Mouse (Mus musculus) forebrain, embryonic 16.5 days (tissue): ENCODE results near the gene Fank1. TPM values are rescaled to one million over a fixed set of nuclear protein-coding genes. Genes with fewer than 3 reads are reported as not detected.

Source experiments
- ATAC-seq: fragments of 200-750 bp; cut with Nextera tagmentation; 2 replicates; pipeline ENCODE4 v1.8.0; 2017; ENCODE audit warnings: mild to moderate bottlenecking, moderate library complexity
- H3K27ac ChIP-seq: fragments of 300-500 bp; sonication (generic); 2 replicates; pipeline ENCODE4 v1.5.1; 2014; ENCODE audit warnings: low read length, control low read depth
- H3K27me3 ChIP-seq: fragments of 300-500 bp; sonication (generic); replicated peaks from 2 replicates; pipeline ENCODE4 v1.6.1; 2014; ENCODE audit warnings: low read length; ENCODE audit not compliant: control insufficient read depth, insufficient read depth
- H3K36me3 ChIP-seq: fragments of 300-500 bp; sonication (generic); 2 replicates; pipeline ENCODE4 v1.6.1; 2014; ENCODE audit not compliant: control insufficient read depth, insufficient read depth
- H3K4me1 ChIP-seq: fragments of 300-500 bp; sonication (generic); replicated peaks from 2 replicates; pipeline ENCODE4 v1.6.1; 2014; ENCODE audit warnings: low read length; ENCODE audit not compliant: control insufficient read depth, insufficient read depth
- H3K4me2 ChIP-seq: fragments of 300-500 bp; sonication (generic); 2 replicates; pipeline ENCODE4 v1.6.1; 2014; ENCODE audit warnings: mild to moderate bottlenecking, low read length, control low read depth
- H3K4me3 ChIP-seq: fragments of 300-500 bp; sonication (generic); replicated peaks from 2 replicates; pipeline ENCODE4 v1.5.1; 2014; ENCODE audit warnings: mild to moderate bottlenecking, low read length, control low read depth
- H3K9ac ChIP-seq: fragments of 300-500 bp; sonication (generic); replicated peaks from 2 replicates; pipeline ENCODE4 v1.6.1; 2014; ENCODE audit warnings: low read depth, low read length, control low read depth
- H3K9me3 ChIP-seq: fragments of 300-500 bp; sonication (generic); 2 replicates; pipeline ENCODE4 v1.6.1; 2016; ENCODE audit warnings: low read length; ENCODE audit not compliant: control insufficient read depth
- WGBS: fragments of 180-500 bp; shearing (Covaris S2); extraction: QIAGEN DNeasy Blood & Tissue Kit; methylation state at CpG from one replicate; pipeline ENCODE4 v1.1.7; 2014; 5-methylcytosine and 5-hydroxymethylcytosine counted together
- polyA plus RNA-seq: library from polyadenylated mRNA; unstranded; fragments of >200 nt; fragmentation: Nextera tagmentation; extraction: Ambion mirVana; gene quantifications from 2 replicates; pipeline ENCODE4 v1.2.1, GENCODE M21; 2015

Gene Fank1
- polyA plus RNA-seq, 1 experiment from 2014 or later: 3.0 TPM

GRCm38 (mm10) chr7:133891298-133891697 lies 114.6 kb downstream of the Fank1 start:
- H3K4me3 ChIP-seq: no peak overlapping the region
- no peaks in the 10 kb centered on the region for H3K27me3 ChIP-seq
- ATAC-seq: no peak
- no peak overlapping the region for H3K9ac ChIP-seq
- WGBS: 93% methylated on average over 9 of the region's 9 CpGs
- H3K9me3 ChIP-seq: no peaks in the 10 kb centered on the region
- no peaks in the 10 kb centered on the region for H3K36me3 ChIP-seq
- no peak overlapping the region for H3K4me2 ChIP-seq
- no peaks in the 10 kb centered on the region for H3K4me1 ChIP-seq
- H3K27ac ChIP-seq: no peak overlapping the region

DNA sequence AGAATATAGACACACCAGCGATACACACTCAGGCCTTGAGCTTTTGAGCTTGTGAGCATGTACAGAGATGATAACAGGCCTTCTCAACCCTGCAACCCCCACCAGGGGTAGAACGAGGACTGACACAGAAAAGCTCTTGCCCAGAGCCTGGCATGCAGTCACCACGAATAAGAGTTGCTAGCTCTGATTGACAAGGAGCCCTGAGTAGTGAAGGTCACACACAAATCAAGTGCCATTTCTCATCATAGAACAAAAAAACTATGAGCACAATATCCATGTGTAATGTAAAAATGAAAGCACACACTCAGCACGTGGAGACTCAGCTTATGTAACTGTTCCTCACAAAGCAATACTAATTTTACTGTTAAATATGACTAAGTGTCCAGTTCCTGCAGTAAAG lies 115.1 kb downstream of the Fank1 start:
- 72% methylated on average over 4 of the region's 4 CpGs for WGBS
- ATAC-seq: no peak
- H3K27me3 ChIP-seq: no peaks in the 10 kb centered on the region

DNA sequence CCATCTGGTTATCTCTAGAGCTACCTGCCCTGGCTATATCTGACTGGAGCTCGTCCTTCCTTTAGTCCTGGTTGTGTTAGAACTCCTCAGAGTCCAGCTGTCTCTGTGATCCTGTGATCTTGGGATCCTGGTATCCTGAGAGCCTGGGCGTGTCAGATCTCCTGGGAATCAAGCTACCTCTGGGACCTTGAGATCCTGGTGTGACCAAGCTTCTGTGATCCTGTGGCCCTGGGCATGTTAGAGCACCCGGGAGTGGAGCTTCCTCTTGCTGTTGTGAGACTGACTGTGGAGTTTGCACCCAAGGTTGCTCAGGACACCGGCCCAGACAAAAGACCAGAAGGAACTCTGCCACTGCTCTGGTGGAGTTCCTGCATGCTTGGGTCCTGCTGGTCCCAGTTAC lies 122.7 kb downstream of the Fank1 start:
- H3K27ac ChIP-seq: no peak overlapping the region
- no peak overlapping the region for H3K4me3 ChIP-seq
- H3K9ac ChIP-seq: no peak overlapping the region
- H3K36me3 ChIP-seq: no peaks in the 10 kb centered on the region
- ATAC-seq: no peak
- no peaks in the 10 kb centered on the region for H3K27me3 ChIP-seq
- 89% methylated on average over 4 of the region's 4 CpGs for WGBS
- no peaks in the 10 kb centered on the region for H3K9me3 ChIP-seq
- no peak overlapping the region for H3K4me2 ChIP-seq
- no peaks in the 10 kb centered on the region for H3K4me1 ChIP-seq

More for the DNA sequence above, 115.1 kb downstream of the Fank1 start:
- Histone ChIP-seq H3K36me3 (no peaks in the 10 kb centered on the region), H3K4me2 (no peak overlapping the region), H3K9me3 (no peaks in the 10 kb centered on the region), H3K9ac (no peak overlapping the region), H3K27ac (no peak overlapping the region), H3K4me3 (no peak overlapping the region), H3K4me1 (no peaks in the 10 kb centered on the region)

GRCm38 (mm10) chr7:133908966-133909365 lies 132.3 kb downstream of the Fank1 start:
- Histone ChIP-seq H3K27ac (no peak overlapping the region), H3K27me3 (no peaks in the 10 kb centered on the region), H3K9me3 (peaks cover 5% of the 10 kb centered on the region), H3K4me1 (no peaks in the 10 kb centered on the region), H3K4me3 (no peak overlapping the region), H3K4me2 (no peak overlapping the region), H3K9ac (no peak overlapping the region), H3K36me3 (no peaks in the 10 kb centered on the region)
- no peak for ATAC-seq
- 92% methylated on average over 4 of the region's 4 CpGs for WGBS

GRCm38 (mm10) chr7:133909833-133910375 lies 133.2 kb downstream of the Fank1 start:
- H3K4me3 ChIP-seq: no peak overlapping the region
- peaks cover 5% of the 10 kb centered on the region for H3K9me3 ChIP-seq
- no peak overlapping the region for H3K27ac ChIP-seq
- H3K4me1 ChIP-seq: no peaks in the 10 kb centered on the region
- H3K9ac ChIP-seq: no peak overlapping the region
- no peaks in the 10 kb centered on the region for H3K36me3 ChIP-seq
- 85% methylated on average over 7 of the region's 7 CpGs for WGBS
- no peaks in the 10 kb centered on the region for H3K27me3 ChIP-seq
- no peak for ATAC-seq
- no peak overlapping the region for H3K4me2 ChIP-seq

GRCm38 (mm10) chr7:133911881-133912280 lies 135.2 kb downstream of the Fank1 start:
- 69% methylated on average over 3 of the region's 3 CpGs for WGBS
- H3K9ac ChIP-seq: no peak overlapping the region
- H3K27ac ChIP-seq: no peak overlapping the region
- no peaks in the 10 kb centered on the region for H3K9me3 ChIP-seq
- no peaks in the 10 kb centered on the region for H3K27me3 ChIP-seq
- no peaks in the 10 kb centered on the region for H3K36me3 ChIP-seq
- no peak overlapping the region for H3K4me3 ChIP-seq
- no peak overlapping the region for H3K4me2 ChIP-seq
- ATAC-seq: no peak
- no peaks in the 10 kb centered on the region for H3K4me1 ChIP-seq

DNA sequence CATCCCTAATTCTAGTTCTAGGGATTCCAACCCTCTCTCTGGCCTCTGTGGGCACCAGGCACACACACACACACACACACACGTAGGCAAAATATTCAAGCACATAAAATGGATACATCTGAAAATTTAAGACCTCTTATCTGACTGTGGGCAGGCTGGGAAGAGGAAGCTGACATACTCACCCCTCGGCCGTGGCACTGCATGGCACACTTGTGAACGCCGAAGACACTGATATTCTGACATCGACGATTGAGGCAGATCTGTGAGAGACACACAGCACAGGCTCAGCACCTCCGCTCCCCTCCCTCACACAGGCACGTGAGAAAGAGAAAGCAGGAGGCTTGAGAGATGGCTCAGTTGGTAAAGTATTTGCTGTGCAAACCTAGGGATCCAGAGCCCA lies 139.6 kb downstream of the Fank1 start:
- 89% methylated on average over 9 of the region's 9 CpGs for WGBS
- H3K27me3 ChIP-seq: no peaks in the 10 kb centered on the region
- no peak overlapping the region for H3K4me2 ChIP-seq
- no peaks in the 10 kb centered on the region for H3K36me3 ChIP-seq
- no peak overlapping the region for H3K4me3 ChIP-seq
- H3K27ac ChIP-seq: no peak overlapping the region
- no peaks in the 10 kb centered on the region for H3K9me3 ChIP-seq
- H3K9ac ChIP-seq: no peak overlapping the region
- no peaks in the 10 kb centered on the region for H3K4me1 ChIP-seq
- no peak for ATAC-seq

DNA sequence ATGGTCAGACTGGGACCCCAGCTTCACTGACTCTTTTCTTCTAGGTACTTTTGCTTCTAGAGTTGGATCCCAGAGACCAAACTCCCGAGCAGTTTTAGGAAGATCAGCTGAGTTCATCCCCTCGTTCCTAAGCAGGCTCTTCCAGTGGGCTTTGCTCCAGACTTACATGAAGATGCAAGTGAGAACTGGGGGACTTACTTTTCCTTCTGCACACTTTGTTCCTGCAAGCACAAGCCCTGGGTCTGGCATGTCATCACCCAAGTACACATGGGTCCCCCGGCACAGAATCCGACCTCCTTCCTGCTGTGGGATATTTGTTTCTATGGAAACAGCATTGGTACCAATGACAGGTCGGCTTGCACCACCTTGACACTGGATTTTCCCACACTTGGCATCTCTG lies 142.6 kb downstream of the Fank1 start:
- H3K36me3 ChIP-seq: no peaks in the 10 kb centered on the region
- H3K4me3 ChIP-seq: no peak overlapping the region
- no peak for ATAC-seq
- H3K27ac ChIP-seq: no peak overlapping the region
- no peaks in the 10 kb centered on the region for H3K27me3 ChIP-seq
- H3K4me1 ChIP-seq: no peaks in the 10 kb centered on the region
- no peak overlapping the region for H3K4me2 ChIP-seq
- H3K9me3 ChIP-seq: no peaks in the 10 kb centered on the region
- whole genome bisulfite sequencing: 55% methylated on average over 5 of the region's 5 CpGs
- no peak overlapping the region for H3K9ac ChIP-seq

DNA sequence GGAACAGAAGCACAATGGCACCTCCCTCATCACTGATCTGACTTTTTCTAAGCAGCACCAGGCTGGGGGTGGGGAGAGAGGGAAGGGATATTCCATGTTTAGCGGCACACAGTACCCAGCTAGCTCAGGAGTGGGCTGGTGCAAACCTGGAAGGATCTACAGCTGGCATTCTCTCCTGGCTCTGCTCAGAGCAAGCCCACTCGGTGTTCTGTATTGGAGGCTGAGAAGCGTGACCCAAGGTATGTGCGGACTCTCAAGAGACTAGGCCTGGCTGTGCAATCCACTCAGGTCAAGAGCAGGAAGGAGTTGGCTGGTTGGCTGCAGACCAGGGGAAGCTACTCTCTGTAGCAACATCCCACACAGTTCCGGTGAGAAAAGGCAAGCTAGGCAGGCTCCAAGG lies 143.3 kb downstream of the Fank1 start:
- 86% methylated on average over 5 of the region's 5 CpGs for WGBS

DNA sequence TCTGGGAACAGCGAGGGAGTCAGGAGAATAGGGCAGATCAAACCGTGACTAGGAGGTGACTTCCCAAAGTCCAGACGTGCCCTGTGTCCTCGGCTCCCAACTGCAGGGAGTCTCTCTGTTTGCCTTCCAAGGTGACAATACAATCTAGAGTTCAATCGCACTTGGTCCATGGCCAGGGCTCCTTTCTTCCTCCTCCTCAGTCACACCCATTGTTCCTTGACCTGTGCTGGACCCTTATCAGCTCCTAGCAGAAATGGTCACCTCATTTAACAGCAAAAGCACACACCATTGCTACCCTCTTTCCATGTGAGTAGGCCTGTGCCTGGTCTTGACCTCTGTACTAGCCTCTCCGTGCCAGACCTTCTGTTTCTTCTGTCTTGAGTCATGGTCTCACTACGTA lies 144.1 kb downstream of the Fank1 start:
- Histone ChIP-seq H3K4me1 (no peaks in the 10 kb centered on the region), H3K4me2 (no peak overlapping the region), H3K9me3 (no peaks in the 10 kb centered on the region), H3K27ac (no peak overlapping the region), H3K9ac (no peak overlapping the region), H3K27me3 (no peaks in the 10 kb centered on the region), H3K36me3 (no peaks in the 10 kb centered on the region), H3K4me3 (no peak overlapping the region)
- no peak for ATAC-seq
- 87% methylated on average over 7 of the region's 7 CpGs for WGBS

More for the DNA sequence above, 143.3 kb downstream of the Fank1 start:
- Histone ChIP-seq H3K9ac (no peak overlapping the region), H3K36me3 (no peaks in the 10 kb centered on the region), H3K27ac (no peak overlapping the region), H3K4me1 (no peaks in the 10 kb centered on the region), H3K4me2 (no peak overlapping the region), H3K4me3 (no peak overlapping the region), H3K27me3 (no peaks in the 10 kb centered on the region), H3K9me3 (no peaks in the 10 kb centered on the region)
- ATAC-seq: no peak
